ENCODE assay signal across 8 mouse cellular contexts in genomic region chr5:142959576-142960556, GRCm38 (mm10). TPM values are rescaled to one million over a fixed set of nuclear protein-coding genes. Genes with fewer than 3 reads are reported as not detected.
DNase-seq lines count a peak whose midpoint lies in the region; ATAC-seq lines count a peak whose summit lies in the region.

Gene Fscn1 (plus strand): TSS chr5:142960343.

- peaks cover 16% of the 10 kb centered on the region for H3K4me1 ChIP-seq in hindbrain, embryonic 14.5 days (replicated peaks; ENCODE audit: control insufficient read depth, insufficient read depth, low read length)

- H3K36me3 ChIP-seq in hindbrain, embryonic 14.5 days (replicated peaks; ENCODE audit: control insufficient read depth, insufficient read depth) = no peaks in the 10 kb centered on the region

- H3K27me3 ChIP-seq in hindbrain, embryonic 14.5 days (ENCODE audit: control insufficient read depth, insufficient read depth, low read length) = no peaks in the 10 kb centered on the region

- peak within 1 kb of the TSS; percentile 89 for H3K9ac ChIP-seq in hindbrain, embryonic 14.5 days

- peak; percentile 67 for ATAC-seq in hindbrain, embryonic 14.5 days (ENCODE audit: low FRiP score)

- H3K9me3 ChIP-seq in hindbrain, embryonic 14.5 days (ENCODE audit: control insufficient read depth, low read length) = no peaks in the 10 kb centered on the region

- peak; percentile 93 for DNase-seq in ZHBTc4 (ENCODE audit: low read depth, low spot score)
- DNase-seq in cerebellum, postnatal 25 days = peak; percentile 64 to 79
- peak; percentile 77 for DNase-seq in gastrocnemius, adult 18-20 months (ENCODE audit: low spot score)
- peak; percentile 96 for DNase-seq in hindbrain, embryonic 14.5 days (ENCODE audit: low spot score)
- DNase-seq in layer of hippocampus, postnatal 36 days = peak; percentile 91 to 93
- DNase-seq in lung, postnatal 14 days = peak; percentile 88
- DNase-seq in right cerebral cortex, adult 18-20 months = peak; percentile 89
- DNase-seq in urinary bladder, postnatal 25 days (ENCODE audit: low spot score) = peak; percentile 89

- H3K4me2 ChIP-seq in hindbrain, embryonic 14.5 days (replicated peaks) = peak within 1 kb of the TSS; percentile 75

- H3K27ac ChIP-seq in hindbrain, embryonic 14.5 days = peak within 1 kb of the TSS; percentile 90

- peak within 1 kb of the TSS; percentile 59 for H3K4me3 ChIP-seq in hindbrain, embryonic 14.5 days (replicated peaks; ENCODE audit: low read length)

- 7% methylated on average over 44 of the region's 44 CpGs for WGBS in hindbrain, embryonic 14.5 days

RNA-seq across cellular contexts. Expression of gene Fscn1, which starts in this region (rescaled TPM):
- 1 to 10 TPM; 3.7 to 8.5 TPM for total RNA-seq in gastrocnemius, adult 18-20 months (2021)
- 459 and 508 TPM in 2 replicates for polyA plus RNA-seq in hindbrain, embryonic 14.5 days (2014; fragmentation: Nextera tagmentation; extraction: Ambion mirVana)
- total RNA-seq in layer of hippocampus, postnatal 36 days (2021) = 100 to 1,000 TPM; 185 to 194 TPM

Comparison
In these comparisons a context has a peak if more than half of its experiments do, and no peak if none do; other contexts are left out.
1. Peak in every context shown above with its lines: DNase-seq, ATAC-seq, H3K4me3 ChIP-seq and H3K27ac ChIP-seq.
2. RNA of gene Fscn1 (total RNA-seq): 185 to 194 TPM in layer of hippocampus, postnatal 36 days; 3.7 to 8.5 TPM in gastrocnemius, adult 18-20 months; every median in the first group is over 10 times any median in the second.